Mouse (Mus musculus): ENCODE measurements around the gene Cldn12.
A peak's percentile ranks its signal among the peaks of the same experiment; 100 is the strongest.

Gene Cldn12

DNA sequence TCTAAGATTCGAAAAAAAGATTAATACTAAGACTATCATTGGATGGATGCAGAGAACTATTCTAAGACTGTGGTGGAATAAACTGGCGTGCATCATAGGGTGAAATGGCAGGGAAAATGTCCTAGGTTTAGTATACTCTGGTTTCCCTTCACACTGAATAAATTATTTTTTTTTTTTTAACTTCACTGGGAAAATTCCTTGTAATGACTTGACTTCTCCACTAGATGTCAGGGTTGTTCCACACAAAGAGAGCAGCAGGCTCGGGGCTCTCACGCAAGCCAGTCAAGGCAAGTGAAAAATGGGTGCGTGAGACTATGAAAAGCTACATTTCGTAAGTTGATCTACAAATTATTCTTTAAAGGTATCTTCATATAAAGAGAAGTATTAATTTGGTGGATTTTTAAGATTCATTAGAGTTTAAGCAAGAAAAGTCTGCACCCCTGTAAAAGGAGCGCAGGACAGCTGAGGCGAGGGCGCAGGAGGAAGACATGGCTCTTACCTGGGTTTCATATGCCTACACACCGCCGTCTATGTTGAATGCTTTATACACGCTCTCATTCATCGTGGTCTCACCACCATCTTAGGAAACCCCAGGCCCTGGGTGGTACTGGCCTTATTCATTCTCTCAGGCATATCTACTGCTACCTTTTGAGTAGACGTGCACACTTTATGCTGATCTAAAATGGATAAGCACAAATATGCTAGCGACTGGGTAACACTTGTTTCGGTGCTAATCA is 20.3 kb downstream of the Cldn12 start:
- peak in 1 of 2 experiments; percentile 19 for DNase-seq

- no peak for DNase-seq
Observed at GRCm38 (mm10) chr5:5492163-5492562, 22.6 kb downstream of the Cldn12 start.

- no peak for DNase-seq
Observed at GRCm38 (mm10) chr5:5486071-5486470, 28.7 kb downstream of the Cldn12 start.

- no peak for DNase-seq
Observed at GRCm38 (mm10) chr5:5483254-5483858, 31.4 kb downstream of the Cldn12 start.

DNA sequence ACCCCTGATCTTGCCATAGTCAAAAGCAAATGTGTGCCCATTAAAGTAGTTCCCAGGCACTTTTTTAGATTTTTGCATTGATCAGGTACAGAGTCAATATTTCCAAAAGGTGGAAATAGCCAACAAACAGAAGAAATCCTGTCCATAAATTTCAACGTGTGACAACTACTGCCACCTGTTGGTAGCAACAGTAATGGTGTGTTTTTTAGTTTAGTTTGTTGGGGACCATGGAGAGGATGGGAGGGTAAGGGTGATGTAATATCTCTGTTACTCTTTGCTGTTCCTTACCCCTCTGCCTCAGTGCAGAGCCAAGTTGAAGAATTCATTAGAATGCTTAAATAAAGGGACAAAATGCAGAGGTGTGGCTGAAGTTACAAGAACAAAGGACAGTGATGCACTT is 33.1 kb downstream of the Cldn12 start:
- DNase-seq = no peak

- no peak for DNase-seq
Observed at GRCm38 (mm10) chr5:5479043-5479442, 35.7 kb downstream of the Cldn12 start, which contains the start of gene 1700015F17Rik. 1700015F17Rik (minus strand) TSS chr5:5479143.

DNA sequence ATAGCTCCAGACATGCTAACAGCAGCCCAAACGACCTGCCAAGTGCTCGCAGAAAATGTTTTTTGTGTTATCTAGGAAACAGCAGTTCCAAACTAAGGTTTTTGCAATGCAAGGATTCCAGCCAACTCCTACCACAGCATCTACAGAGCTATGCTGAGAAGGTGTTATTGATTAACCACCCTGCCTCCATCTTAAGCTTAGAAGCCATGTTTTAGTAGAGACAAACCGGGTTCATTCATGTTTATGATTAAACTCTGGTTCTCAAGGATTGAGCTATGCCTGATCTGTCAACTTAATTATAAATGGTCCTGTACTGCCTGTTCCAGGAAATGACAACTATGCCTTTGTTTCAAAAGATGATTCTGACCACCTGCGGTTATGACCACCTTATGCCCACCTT is 38.6 kb downstream of the Cldn12 start:
- peak in 1 of 2 experiments; percentile 5 for DNase-seq

DNA sequence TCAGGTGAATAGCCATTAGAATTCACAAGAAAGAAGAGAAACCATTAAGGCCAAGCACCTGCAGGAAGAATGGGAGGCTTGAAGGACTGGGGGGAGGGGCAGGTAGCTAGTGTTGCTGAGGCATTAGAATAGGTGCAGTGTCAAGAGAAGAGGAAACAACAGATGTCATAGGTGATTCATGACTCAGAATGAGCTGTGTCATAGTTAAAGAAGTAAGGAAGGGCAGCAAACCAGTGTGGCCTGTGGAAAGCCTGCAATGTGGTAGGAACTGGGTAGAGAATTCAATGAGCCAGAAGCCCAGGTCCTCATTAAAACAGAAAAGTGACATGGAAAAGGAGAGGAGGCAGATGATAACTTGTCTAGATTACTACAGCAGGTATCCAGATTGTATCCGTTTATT is 49.5 kb downstream of the Cldn12 start:
- DNase-seq = no peak

Data from kidney, postnatal 25 days (tissue).